Mouse (Mus musculus) liver, adult 2 months (tissue): ENCODE data around the gene Hnrnpa3. TPM values are rescaled to one million over a fixed set of nuclear protein-coding genes. Genes with fewer than 3 reads are reported as not detected.
"Not testable (repeated sequence)": the region's sequence is repeated elsewhere in the genome, so short reads cannot be mapped to it uniquely, and the experiment has no call there.

Source experiments
- DNase-seq: peaks from one replicate; pipeline ENCODE4 v3.0.0-alpha.2; 2011; ENCODE audit warnings: low read depth, low spot score; ENCODE audit errors: extremely low read depth
- H3K27ac ChIP-seq: fragments of 200-500 bp; replicated peaks from 2 replicates; pipeline ENCODE4 v1.5.1; 2012; ENCODE audit warnings: low read depth, mild to moderate bottlenecking, control low read depth, inconsistent platforms, low read length; ENCODE audit not compliant: insufficient read depth
- H3K27me3 ChIP-seq: fragments of 200-500 bp; 2 replicates; pipeline ENCODE4 v1.6.1; 2012; ENCODE audit warnings: mild to moderate bottlenecking, moderate library complexity, low read length, inconsistent platforms; ENCODE audit not compliant: control insufficient read depth, insufficient read depth
- H3K36me3 ChIP-seq: fragments of 200-500 bp; 2 replicates; pipeline ENCODE4 v1.6.1; 2012; ENCODE audit warnings: low read length, inconsistent platforms; ENCODE audit not compliant: control insufficient read depth, insufficient read depth
- H3K4me1 ChIP-seq: fragments of 200-500 bp; 2 replicates; pipeline ENCODE4 v1.6.1; 2011; ENCODE audit warnings: low read length; ENCODE audit not compliant: control insufficient read depth, insufficient read depth
- H3K4me3 ChIP-seq: fragments of 200-500 bp; 2 replicates; pipeline ENCODE4 v1.5.1; 2011; ENCODE audit warnings: low read depth, mild to moderate bottlenecking, control low read depth, low read length, moderate library complexity; ENCODE audit not compliant: insufficient read depth
- H3K79me2 ChIP-seq: fragments of 200-500 bp; 2 replicates; pipeline ENCODE4 v1.6.1; 2012; ENCODE audit warnings: inconsistent platforms, mild to moderate bottlenecking, low read length, moderate library complexity; ENCODE audit not compliant: control insufficient read depth, insufficient read depth
- H3K9ac ChIP-seq: fragments of 200-500 bp; 2 replicates; pipeline ENCODE4 v1.6.1; 2012; ENCODE audit warnings: low read depth, mild to moderate bottlenecking, control low read depth, inconsistent platforms, low read length
- CTCF ChIP-seq: fragments of 200-500 bp; IDR thresholded peaks from 2 replicates; pipeline ENCODE4 v1.5.1; 2011; ENCODE audit warnings: low read depth, low read length, control low read depth
- POLR2A ChIP-seq: fragments of 200-500 bp; IDR thresholded peaks from 2 replicates; pipeline ENCODE4 v1.6.1; 2011; ENCODE audit warnings: low read length, control low read depth; ENCODE audit not compliant: insufficient read depth; ENCODE audit errors: extremely low read depth
- WGBS: fragments of 180-500 bp; shearing (Covaris S2); methylation state at CpG from one replicate; pipeline ENCODE4 v1.1.7; 2018; 5-methylcytosine and 5-hydroxymethylcytosine counted together
- polyA plus RNA-seq: library from polyadenylated mRNA; depleted of rRNA; stranded (reverse); fragments of >200 nt; gene quantifications from 2 replicates; pipeline ENCODE4 v1.2.3, GENCODE M21; 2012
- total RNA-seq: library from RNA; depleted of rRNA; stranded (reverse); fragments of >200 nt; gene quantifications from 2 replicates; pipeline ENCODE4 v1.2.3, GENCODE M21; 2014

Gene Hnrnpa3
- total and polyA plus RNA-seq, 2 experiments = 13.9 to 45.5 TPM

- peaks cover 14% of the 10 kb centered on the region for H3K4me1 ChIP-seq
- no peaks in the 10 kb centered on the region for H3K27me3 ChIP-seq
- 93% methylated on average over 5 of the region's 5 CpGs for WGBS
- TF ChIP-seq CTCF = no peak
- TF ChIP-seq POLR2A = no peak
- no peak overlapping the region for H3K4me3 ChIP-seq
- H3K79me2 ChIP-seq = no peaks in the 10 kb centered on the region
- H3K9ac ChIP-seq = no peak overlapping the region
- DNase-seq = no peak
- no peak overlapping the region for H3K27ac ChIP-seq
- no peaks in the 10 kb centered on the region for H3K36me3 ChIP-seq
Measured at GRCm38 (mm10) chr2:75633784-75634183, 25.3 kb upstream of the Hnrnpa3 start.

- H3K4me1 ChIP-seq = peaks cover 14% of the 10 kb centered on the region
- H3K36me3 ChIP-seq, H3K4me3 ChIP-seq, H3K79me2 ChIP-seq, DNase-seq, H3K9ac ChIP-seq, H3K27me3 ChIP-seq, H3K27ac ChIP-seq: not testable (repeated sequence)
- 91% methylated on average over 14 of the region's 14 CpGs for WGBS
Measured at GRCm38 (mm10) chr2:75634431-75634830, 24.6 kb upstream of the Hnrnpa3 start.

- H3K27me3 ChIP-seq = no peaks in the 10 kb centered on the region
- H3K4me3 ChIP-seq = no peak overlapping the region
- TF ChIP-seq POLR2A (no peak), CTCF (peak; percentile 70)
- H3K4me1 ChIP-seq = peaks cover 14% of the 10 kb centered on the region
- H3K79me2 ChIP-seq = no peaks in the 10 kb centered on the region
- DNase-seq = peak; percentile 84
- H3K27ac ChIP-seq = peak overlapping the region; percentile 60
- no peaks in the 10 kb centered on the region for H3K36me3 ChIP-seq
- no peak overlapping the region for H3K9ac ChIP-seq
- WGBS = 25% methylated on average over 6 of the region's 6 CpGs
Measured at GRCm38 (mm10) chr2:75636261-75637054, 22.6 kb upstream of the Hnrnpa3 start.

- H3K9ac ChIP-seq, H3K36me3 ChIP-seq, H3K27me3 ChIP-seq, H3K4me3 ChIP-seq, DNase-seq, H3K79me2 ChIP-seq: not testable (repeated sequence)
- H3K27ac ChIP-seq = peak overlapping the region; percentile 60
- 31% methylated on average over 2 of the region's 2 CpGs for WGBS
- peaks cover 14% of the 10 kb centered on the region for H3K4me1 ChIP-seq
Measured at GRCm38 (mm10) chr2:75637055-75637304, 22.1 kb upstream of the Hnrnpa3 start.

GRCm38 (mm10) chr2:75637361-75637760, 21.7 kb upstream of the Hnrnpa3 start:
- H3K36me3 ChIP-seq = no peaks in the 10 kb centered on the region
- no peaks in the 10 kb centered on the region for H3K27me3 ChIP-seq
- H3K27ac ChIP-seq = peak overlapping the region; percentile 66
- H3K9ac ChIP-seq = no peak overlapping the region
- DNase-seq = peak; percentile 78
- peaks cover 14% of the 10 kb centered on the region for H3K4me1 ChIP-seq
- no peaks in the 10 kb centered on the region for H3K79me2 ChIP-seq
- TF ChIP-seq POLR2A (no peak), CTCF (no peak)
- no peak overlapping the region for H3K4me3 ChIP-seq

GRCm38 (mm10) chr2:75637822-75638221, 21.2 kb upstream of the Hnrnpa3 start:
- H3K4me1 ChIP-seq = peaks cover 13% of the 10 kb centered on the region
- 62% methylated on average over 6 of the region's 6 CpGs for WGBS
- H3K9ac ChIP-seq, H3K36me3 ChIP-seq, H3K4me3 ChIP-seq, H3K27me3 ChIP-seq, H3K79me2 ChIP-seq: not testable (repeated sequence)
- DNase-seq = peak; percentile 44
- peak overlapping the region; percentile 66 for H3K27ac ChIP-seq

GRCm38 (mm10) chr2:75639535-75639934, 19.5 kb upstream of the Hnrnpa3 start:
- H3K27me3 ChIP-seq, H3K79me2 ChIP-seq, DNase-seq, H3K36me3 ChIP-seq: not testable (repeated sequence)
- Histone ChIP-seq H3K4me3 (peak overlapping the region; percentile 13; the same call in 1 of the 2 replicates), H3K9ac (peak overlapping the region; percentile 20; the same call in 1 of the 2 replicates), H3K27ac (peak overlapping the region; percentile 51), H3K4me1 (peaks cover 14% of the 10 kb centered on the region)
- 2% methylated on average over 12 of the region's 12 CpGs for WGBS

- H3K9ac ChIP-seq, H3K4me1 ChIP-seq, H3K36me3 ChIP-seq, H3K79me2 ChIP-seq, H3K4me3 ChIP-seq, DNase-seq, H3K27ac ChIP-seq, H3K27me3 ChIP-seq: not testable (repeated sequence)
- 11% methylated on average over 4 of the region's 4 CpGs for WGBS
Measured at GRCm38 (mm10) chr2:75642312-75642711, 16.7 kb upstream of the Hnrnpa3 start.
